Mouse (Mus musculus): ENCODE data around the gene Ncor2. TPM values are rescaled to one million over a fixed set of nuclear protein-coding genes. Genes with fewer than 3 reads are reported as not detected.
A peak's percentile ranks its signal among the peaks of the same experiment; 100 is the strongest.

Gene Ncor2
- polyA plus RNA-seq, 1 experiment from 2014 or later, result 17.6 TPM

DNA sequence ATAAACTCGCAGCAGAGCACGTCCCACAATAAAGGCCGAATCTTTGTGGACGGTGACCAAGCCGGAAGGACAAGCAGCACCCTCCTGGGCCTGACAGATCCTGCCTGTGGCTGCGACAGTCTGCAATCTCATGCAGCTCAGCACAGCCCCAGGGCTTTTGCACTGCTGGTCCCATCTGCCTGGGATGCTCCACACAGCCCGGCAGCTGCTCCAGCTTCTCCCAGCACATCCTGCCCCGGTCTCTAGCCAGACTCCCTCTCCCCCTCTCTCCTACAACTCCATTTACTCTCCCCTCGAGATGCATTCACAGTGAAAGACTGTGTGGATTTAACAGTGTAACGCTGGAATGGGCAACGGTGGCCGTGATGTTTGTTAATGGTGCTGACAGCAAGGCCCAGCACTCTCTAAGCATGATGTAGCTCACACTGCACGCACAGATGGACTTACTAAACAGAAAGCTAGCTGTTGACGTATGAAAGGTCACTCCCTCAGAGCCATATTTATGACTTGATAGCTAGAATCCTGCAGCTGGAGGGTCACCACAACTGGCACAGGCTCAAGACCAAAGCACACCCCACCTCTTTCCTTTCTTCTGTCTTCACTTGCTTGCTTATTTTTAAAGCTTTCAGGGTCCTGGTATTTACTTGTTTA is 83.4 kb downstream of the Ncor2 start:
- ATAC-seq (replicated peaks; ENCODE audit: extremely low read depth, insufficient read depth, low FRiP score), result peak; percentile 52
- H3K9me3 ChIP-seq (replicated peaks; ENCODE audit: control insufficient read depth, low read length), result no peaks in the 10 kb centered on the region; the same call in 1 of the 2 replicates
- H3K9ac ChIP-seq (ENCODE audit: low read length), result no peak overlapping the region
- 0 out of 2 replicates have a peak overlapping the region, but pooled peaks have one; percentile 11 for H3K27ac ChIP-seq (ENCODE audit: low read length)
- H3K36me3 ChIP-seq (ENCODE audit: control insufficient read depth, insufficient read depth), result peaks cover 22% of the 10 kb centered on the region
- no peak overlapping the region for H3K4me2 ChIP-seq (ENCODE audit: low read depth, low read length)
- 53% methylated on average over 14 of the region's 14 CpGs for WGBS
- no peak overlapping the region for H3K4me3 ChIP-seq (ENCODE audit: low read length)
- H3K27me3 ChIP-seq (ENCODE audit: control insufficient read depth, insufficient read depth, low read length), result no peaks in the 10 kb centered on the region
- peaks cover 28% of the 10 kb centered on the region for H3K4me1 ChIP-seq (ENCODE audit: control insufficient read depth, insufficient read depth, low read length)

DNA sequence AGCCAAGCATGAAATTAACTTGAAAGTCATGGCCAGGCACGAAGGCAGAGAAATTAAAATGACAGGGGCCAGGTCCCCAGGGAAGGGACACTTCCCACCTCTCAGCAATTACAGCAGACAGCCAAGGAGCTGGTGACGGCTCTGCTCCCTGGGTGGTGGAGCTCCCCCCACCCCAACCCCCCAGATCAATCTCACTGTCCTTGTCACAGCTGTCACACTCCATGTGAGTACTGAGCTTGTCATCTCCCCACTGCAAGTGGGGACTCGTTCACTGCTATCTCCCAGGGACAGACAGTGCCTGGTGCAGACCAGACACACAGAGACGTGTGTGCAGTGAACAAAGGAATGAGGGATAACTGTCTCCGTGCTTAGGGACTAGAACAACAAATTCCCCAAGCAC is 85.2 kb downstream of the Ncor2 start:
- Histone ChIP-seq H3K9me3 (replicated peaks; ENCODE audit: control insufficient read depth, low read length) (peaks cover 10% of the 10 kb centered on the region), H3K27me3 (ENCODE audit: control insufficient read depth, insufficient read depth, low read length) (no peaks in the 10 kb centered on the region), H3K4me2 (ENCODE audit: low read depth, low read length) (no peak overlapping the region), H3K4me3 (ENCODE audit: low read length) (no peak overlapping the region), H3K9ac (ENCODE audit: low read length) (no peak overlapping the region; the same call in 1 of the 2 replicates), H3K27ac (ENCODE audit: low read length) (0 out of 2 replicates have a peak overlapping the region, but pooled peaks have one; percentile 16), H3K36me3 (ENCODE audit: control insufficient read depth, insufficient read depth) (peaks cover 36% of the 10 kb centered on the region), H3K4me1 (ENCODE audit: control insufficient read depth, insufficient read depth, low read length) (peaks cover 28% of the 10 kb centered on the region)
- ATAC-seq (replicated peaks; ENCODE audit: extremely low read depth, insufficient read depth, low FRiP score), result no peak
- 31% methylated on average over 5 of the region's 5 CpGs for WGBS

DNA sequence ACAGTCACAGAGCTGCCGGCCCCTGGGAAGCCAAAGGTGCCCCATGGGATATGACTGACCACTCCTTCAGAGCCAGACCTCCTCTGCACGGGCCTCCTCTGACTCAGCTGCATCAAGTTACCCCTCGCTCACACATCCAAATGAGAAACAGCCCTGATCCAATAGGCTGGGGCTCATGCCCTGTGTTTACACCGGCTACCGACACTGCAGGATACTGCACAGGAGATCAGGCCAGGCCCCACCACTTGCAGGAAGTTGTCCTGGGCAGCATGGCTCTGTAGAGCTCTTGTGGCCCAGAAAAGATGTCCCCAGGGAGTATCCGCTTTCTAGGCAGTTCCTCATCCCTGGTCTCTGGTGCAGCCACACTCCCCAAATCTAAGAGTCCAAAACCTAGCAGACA is 90.9 kb downstream of the Ncor2 start:
- Histone ChIP-seq H3K36me3 (ENCODE audit: control insufficient read depth, insufficient read depth) (peaks cover 49% of the 10 kb centered on the region), H3K4me2 (ENCODE audit: low read depth, low read length) (no peak overlapping the region), H3K4me3 (ENCODE audit: low read length) (no peak overlapping the region), H3K27ac (ENCODE audit: low read length) (no peak overlapping the region), H3K4me1 (ENCODE audit: control insufficient read depth, insufficient read depth, low read length) (no peaks in the 10 kb centered on the region), H3K9ac (ENCODE audit: low read length) (no peak overlapping the region), H3K9me3 (replicated peaks; ENCODE audit: control insufficient read depth, low read length) (peaks cover 10% of the 10 kb centered on the region), H3K27me3 (ENCODE audit: control insufficient read depth, insufficient read depth, low read length) (no peaks in the 10 kb centered on the region)
- no peak for ATAC-seq (replicated peaks; ENCODE audit: extremely low read depth, insufficient read depth, low FRiP score)
- WGBS, result 79% methylated on average over 6 of the region's 6 CpGs

DNA sequence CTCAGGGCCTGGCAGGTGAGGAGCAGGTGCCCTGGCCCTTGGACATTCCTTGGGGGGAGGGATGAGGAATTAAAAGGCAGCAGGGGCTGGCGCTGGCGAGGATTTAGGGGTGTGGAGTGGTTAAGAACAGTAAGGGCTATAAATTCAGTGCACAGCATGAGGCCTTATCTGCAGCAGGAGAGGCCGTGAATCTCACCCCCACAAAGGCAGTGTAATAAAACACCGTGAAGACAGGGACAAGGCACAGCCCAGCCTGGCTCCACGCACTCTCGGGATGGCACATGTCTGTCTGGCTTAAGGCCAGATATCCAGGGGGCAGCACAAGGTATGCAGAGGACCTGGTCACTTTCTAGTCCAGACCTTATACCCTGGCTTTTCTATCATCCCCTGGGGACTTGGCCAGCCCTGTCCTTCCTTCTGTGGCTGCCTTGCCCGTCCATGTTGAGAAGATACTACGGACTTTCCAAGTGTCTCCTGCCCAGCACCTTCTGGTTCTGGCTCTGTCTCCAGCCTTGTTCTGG is 93.9 kb downstream of the Ncor2 start:
- Histone ChIP-seq H3K36me3 (ENCODE audit: control insufficient read depth, insufficient read depth) (peaks cover 41% of the 10 kb centered on the region), H3K9me3 (replicated peaks; ENCODE audit: control insufficient read depth, low read length) (peaks cover 6% of the 10 kb centered on the region), H3K4me2 (ENCODE audit: low read depth, low read length) (no peak overlapping the region), H3K4me3 (ENCODE audit: low read length) (no peak overlapping the region), H3K27ac (ENCODE audit: low read length) (no peak overlapping the region), H3K27me3 (ENCODE audit: control insufficient read depth, insufficient read depth, low read length) (no peaks in the 10 kb centered on the region), H3K9ac (ENCODE audit: low read length) (no peak overlapping the region), H3K4me1 (ENCODE audit: control insufficient read depth, insufficient read depth, low read length) (peaks cover 18% of the 10 kb centered on the region)
- WGBS, result 54% methylated on average over 8 of the region's 8 CpGs
- ATAC-seq (replicated peaks; ENCODE audit: extremely low read depth, insufficient read depth, low FRiP score), result no peak

DNA sequence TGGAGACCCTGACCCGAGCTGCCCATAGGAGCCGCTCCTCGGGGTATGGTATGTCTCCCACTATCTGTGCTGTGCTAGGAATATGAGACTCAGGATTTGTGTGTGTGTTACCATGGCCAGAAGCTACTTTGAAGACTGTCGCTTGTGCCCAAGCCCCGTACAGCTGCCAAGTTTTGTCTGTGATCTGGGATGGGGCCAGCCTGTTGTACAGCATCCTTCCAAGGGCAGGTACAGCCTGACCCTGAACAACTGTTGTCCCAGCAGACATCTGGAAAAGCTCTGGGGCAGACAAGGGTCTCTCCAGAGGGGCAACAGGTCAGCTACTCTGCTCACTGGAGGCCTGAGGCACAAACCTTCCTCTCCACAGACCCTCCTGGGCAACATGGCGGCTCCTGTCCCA is 95.3 kb downstream of the Ncor2 start:
- 78% methylated on average over 6 of the region's 6 CpGs for WGBS
- no peaks in the 10 kb centered on the region for H3K9me3 ChIP-seq (replicated peaks; ENCODE audit: control insufficient read depth, low read length)
- ATAC-seq (replicated peaks; ENCODE audit: extremely low read depth, insufficient read depth, low FRiP score), result no peak
- H3K36me3 ChIP-seq (ENCODE audit: control insufficient read depth, insufficient read depth), result peaks cover 37% of the 10 kb centered on the region
- no peak overlapping the region for H3K9ac ChIP-seq (ENCODE audit: low read length)
- H3K4me2 ChIP-seq (ENCODE audit: low read depth, low read length), result no peak overlapping the region
- no peak overlapping the region for H3K4me3 ChIP-seq (ENCODE audit: low read length)
- no peaks in the 10 kb centered on the region for H3K27me3 ChIP-seq (ENCODE audit: control insufficient read depth, insufficient read depth, low read length)
- H3K4me1 ChIP-seq (ENCODE audit: control insufficient read depth, insufficient read depth, low read length), result peaks cover 18% of the 10 kb centered on the region
- H3K27ac ChIP-seq (ENCODE audit: low read length), result no peak overlapping the region

DNA sequence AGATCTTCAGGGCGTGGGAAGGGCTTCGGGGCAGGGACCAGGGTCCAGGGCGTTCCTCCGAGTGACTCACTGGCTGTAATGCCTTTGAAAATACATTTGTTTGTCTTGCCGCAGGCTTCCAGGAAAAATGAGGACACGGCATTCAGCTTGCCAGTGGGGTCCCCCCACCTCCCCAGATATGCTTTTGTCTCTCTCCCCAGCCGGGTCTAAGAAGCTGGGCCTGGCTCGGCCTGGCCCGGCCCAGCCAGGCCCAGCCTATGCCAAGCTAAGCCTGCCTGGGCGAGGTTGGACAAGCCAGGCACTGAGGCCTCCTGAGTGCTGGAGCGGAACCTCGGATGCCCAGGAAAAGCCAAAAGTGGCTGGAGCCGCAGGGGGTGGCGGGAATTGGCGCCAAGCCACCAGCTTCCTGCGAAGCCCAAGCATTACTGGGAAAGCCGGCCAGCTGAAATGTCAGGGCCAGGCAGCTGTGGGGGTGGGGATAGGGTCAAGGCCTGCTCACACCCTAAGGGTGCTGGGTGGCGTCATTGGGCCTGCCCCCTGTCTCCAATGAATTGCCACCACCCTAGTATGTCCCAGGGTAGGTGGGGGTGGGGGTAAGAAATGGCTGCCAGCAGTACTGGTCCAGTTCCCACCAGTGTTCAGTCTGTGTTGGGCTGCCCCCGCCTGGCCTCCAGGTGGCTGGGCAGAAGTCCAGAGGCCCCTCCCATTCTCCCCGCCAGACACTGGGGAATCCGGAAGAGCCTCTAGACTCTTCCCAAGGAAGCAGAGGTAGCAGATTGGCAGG is 97.5 kb downstream of the Ncor2 start:
- Histone ChIP-seq H3K4me2 (ENCODE audit: low read depth, low read length) (no peak overlapping the region), H3K9ac (ENCODE audit: low read length) (peak overlapping the region; percentile 43), H3K36me3 (ENCODE audit: control insufficient read depth, insufficient read depth) (peaks cover 33% of the 10 kb centered on the region), H3K27me3 (ENCODE audit: control insufficient read depth, insufficient read depth, low read length) (no peaks in the 10 kb centered on the region), H3K9me3 (replicated peaks; ENCODE audit: control insufficient read depth, low read length) (no peaks in the 10 kb centered on the region), H3K27ac (ENCODE audit: low read length) (peak overlapping the region; percentile 75), H3K4me1 (ENCODE audit: control insufficient read depth, insufficient read depth, low read length) (peaks cover 21% of the 10 kb centered on the region), H3K4me3 (ENCODE audit: low read length) (no peak overlapping the region)
- ATAC-seq (replicated peaks; ENCODE audit: extremely low read depth, insufficient read depth, low FRiP score), result peak; percentile 80
- 36% methylated on average over 21 of the region's 21 CpGs for WGBS

DNA sequence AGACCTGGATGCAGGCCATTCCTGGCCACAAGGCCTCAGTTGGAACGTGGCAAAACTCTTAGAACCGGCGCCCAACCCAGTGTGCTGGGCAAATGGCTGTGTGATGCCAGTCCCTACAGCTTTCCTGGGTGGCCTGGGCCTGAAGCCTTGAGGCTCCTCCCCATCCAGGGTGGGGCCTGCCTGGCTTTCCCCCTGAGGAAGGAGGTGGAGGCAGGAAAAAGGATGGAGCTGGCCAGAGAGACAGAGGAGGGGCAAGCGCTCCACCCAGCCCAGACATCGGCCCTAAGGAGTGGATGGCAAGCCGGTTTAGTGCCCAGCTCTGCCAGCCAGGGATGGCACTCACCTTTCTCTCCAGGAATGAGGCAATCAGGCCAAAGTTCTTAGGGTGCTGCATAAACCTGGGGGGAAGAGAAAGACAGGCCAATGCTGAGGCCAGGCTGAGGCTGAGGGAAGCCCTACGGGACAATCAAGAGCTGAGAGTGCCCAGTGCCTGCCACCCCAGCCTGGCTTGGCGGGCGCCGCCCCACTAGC is 98.2 kb downstream of the Ncor2 start:
- 70% methylated on average over 10 of the region's 10 CpGs for WGBS
- Histone ChIP-seq H3K9me3 (replicated peaks; ENCODE audit: control insufficient read depth, low read length) (no peaks in the 10 kb centered on the region), H3K27ac (ENCODE audit: low read length) (peak overlapping the region; percentile 75), H3K4me3 (ENCODE audit: low read length) (no peak overlapping the region), H3K9ac (ENCODE audit: low read length) (peak overlapping the region; percentile 43), H3K27me3 (ENCODE audit: control insufficient read depth, insufficient read depth, low read length) (no peaks in the 10 kb centered on the region), H3K4me1 (ENCODE audit: control insufficient read depth, insufficient read depth, low read length) (peaks cover 28% of the 10 kb centered on the region), H3K4me2 (ENCODE audit: low read depth, low read length) (no peak overlapping the region), H3K36me3 (ENCODE audit: control insufficient read depth, insufficient read depth) (peaks cover 33% of the 10 kb centered on the region)
- ATAC-seq (replicated peaks; ENCODE audit: extremely low read depth, insufficient read depth, low FRiP score), result no peak

DNA sequence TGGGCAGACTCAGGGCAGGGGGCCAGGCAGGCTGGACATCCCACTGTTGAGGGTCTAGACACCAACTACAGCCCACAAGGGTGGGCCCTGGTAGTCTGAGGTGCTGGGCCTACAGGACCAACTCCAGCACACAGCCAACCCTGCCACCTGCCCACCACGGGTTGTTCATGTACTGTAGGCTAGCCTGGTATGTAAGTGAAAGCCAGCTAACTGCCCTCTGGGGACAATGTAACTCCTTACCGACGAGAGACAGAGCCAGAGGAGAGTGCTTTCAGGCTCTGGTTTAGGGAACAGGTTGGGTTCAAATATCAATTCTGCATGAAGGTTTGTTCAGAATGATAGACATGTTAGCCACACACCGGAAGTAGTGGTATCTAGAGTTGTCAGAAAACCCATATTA is 98.7 kb downstream of the Ncor2 start:
- H3K27me3 ChIP-seq (ENCODE audit: control insufficient read depth, insufficient read depth, low read length), result no peaks in the 10 kb centered on the region
- H3K36me3 ChIP-seq (ENCODE audit: control insufficient read depth, insufficient read depth), result peaks cover 33% of the 10 kb centered on the region
- no peak for ATAC-seq (replicated peaks; ENCODE audit: extremely low read depth, insufficient read depth, low FRiP score)
- peaks cover 28% of the 10 kb centered on the region for H3K4me1 ChIP-seq (ENCODE audit: control insufficient read depth, insufficient read depth, low read length)
- WGBS, result 89% methylated on average over 4 of the region's 4 CpGs
- no peak overlapping the region for H3K9ac ChIP-seq (ENCODE audit: low read length)
- no peak overlapping the region for H3K4me3 ChIP-seq (ENCODE audit: low read length)
- H3K27ac ChIP-seq (ENCODE audit: low read length), result no peak overlapping the region
- H3K4me2 ChIP-seq (ENCODE audit: low read depth, low read length), result no peak overlapping the region
- H3K9me3 ChIP-seq (replicated peaks; ENCODE audit: control insufficient read depth, low read length), result no peaks in the 10 kb centered on the region

DNA sequence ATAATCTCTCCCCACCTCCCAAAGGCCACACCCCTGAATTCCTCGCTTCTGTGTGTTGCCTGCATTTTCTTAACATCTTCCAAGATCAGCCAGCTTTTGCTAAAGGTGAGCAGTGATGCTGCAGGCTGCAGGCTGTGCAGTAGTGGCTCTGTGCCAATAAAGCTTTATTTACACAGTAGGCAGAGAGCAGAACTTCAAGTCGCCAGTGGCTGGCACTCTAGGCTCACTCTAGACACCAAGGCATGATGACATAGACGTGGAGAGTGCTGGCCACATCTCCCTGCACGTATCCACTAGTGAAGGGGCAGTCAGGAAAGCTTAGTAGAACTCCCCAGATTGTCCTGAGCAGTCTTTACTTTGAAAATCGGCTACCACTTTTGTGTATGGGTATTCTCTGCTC is 100.8 kb downstream of the Ncor2 start:
- H3K36me3 ChIP-seq (ENCODE audit: control insufficient read depth, insufficient read depth), result peaks cover 21% of the 10 kb centered on the region
- WGBS, result 76% methylated on average over 5 of the region's 5 CpGs

More for the DNA sequence above, 100.8 kb downstream of the Ncor2 start:
- no peak overlapping the region for H3K4me3 ChIP-seq (ENCODE audit: low read length)
- no peak overlapping the region for H3K9ac ChIP-seq (ENCODE audit: low read length)
- no peak overlapping the region for H3K4me2 ChIP-seq (ENCODE audit: low read depth, low read length)
- H3K4me1 ChIP-seq (ENCODE audit: control insufficient read depth, insufficient read depth, low read length), result peaks cover 47% of the 10 kb centered on the region
- H3K27ac ChIP-seq (ENCODE audit: low read length), result no peak overlapping the region
- no peaks in the 10 kb centered on the region for H3K27me3 ChIP-seq (ENCODE audit: control insufficient read depth, insufficient read depth, low read length)
- no peak for ATAC-seq (replicated peaks; ENCODE audit: extremely low read depth, insufficient read depth, low FRiP score)
- no peaks in the 10 kb centered on the region for H3K9me3 ChIP-seq (replicated peaks; ENCODE audit: control insufficient read depth, low read length)

All from heart, embryonic 16.5 days (tissue).